Mouse (Mus musculus) spleen, postnatal 36 days (tissue): ENCODE results near the gene Il4ra.
A peak's percentile ranks its signal among the peaks of the same experiment; 100 is the strongest.

ENCODE experiments used
- DNase-seq, 2 experiments: peaks; one replicate each; pipeline ENCODE4 v3.0.0; 2022; ENCODE audit warnings: low spot score in 2 of 2, mixed read lengths in 1 of 2

The Il4ra gene

GRCm38 (mm10) chr7:125600136-125600535, 48.2 kb downstream of the Il4ra start:
- no peak for DNase-seq

GRCm38 (mm10) chr7:125600612-125601279, 48.8 kb downstream of the Il4ra start:
- DNase-seq = peak; percentile 63 to 68

DNA sequence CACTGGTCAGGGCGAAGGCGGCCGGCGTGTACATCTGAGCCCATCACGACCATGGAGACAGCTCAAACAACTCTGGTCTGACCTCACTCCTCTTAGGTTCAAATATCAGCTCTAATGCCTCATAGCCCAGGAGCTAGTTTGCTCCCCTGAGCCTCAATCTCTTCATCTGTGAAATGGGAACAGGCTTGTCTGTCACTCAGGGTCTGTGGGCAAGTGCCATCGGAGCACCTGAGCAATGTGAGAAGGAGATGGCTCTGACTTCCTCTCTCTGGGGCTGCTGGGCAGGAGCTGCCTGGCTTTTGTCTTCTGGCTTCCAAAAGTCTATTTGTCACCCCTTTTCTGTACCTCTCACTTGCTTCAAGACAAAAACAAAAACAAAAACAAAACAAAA, 49.4 kb downstream of the Il4ra start:
- DNase-seq = peak in 1 of 2 experiments; percentile 40

DNA sequence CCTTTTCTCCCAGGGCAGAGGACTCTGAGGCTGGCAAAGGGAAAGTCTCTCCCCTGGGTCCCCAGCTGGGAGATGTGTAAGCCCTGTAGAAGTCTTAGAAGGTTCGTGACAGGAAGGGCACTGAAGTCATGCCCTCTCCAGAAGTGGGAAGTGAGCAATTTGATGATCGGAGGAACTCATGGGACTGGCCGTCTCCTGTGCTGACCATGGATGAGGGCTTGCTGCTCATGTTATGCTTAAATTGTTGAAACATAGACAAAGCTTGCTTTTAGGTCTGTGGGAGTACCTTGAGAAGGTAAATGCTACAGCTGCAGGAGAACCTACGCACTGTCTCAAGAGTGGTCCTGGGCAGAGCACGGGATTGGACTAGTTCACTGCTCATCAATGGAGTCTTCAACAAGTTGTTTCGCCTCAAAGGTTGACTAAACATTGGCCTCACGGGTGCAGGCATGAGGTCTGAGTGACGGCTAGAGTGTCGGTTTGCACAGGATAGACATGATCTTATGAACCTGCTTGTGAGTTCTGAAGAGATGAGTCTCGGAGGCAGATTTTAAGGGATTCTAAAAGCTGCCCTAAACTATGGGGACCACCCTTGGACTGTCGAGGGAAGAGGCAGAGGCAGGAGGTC, 50.0 kb downstream of the Il4ra start:
- peak in 1 of 2 experiments; percentile 40 for DNase-seq

- DNase-seq = peak; percentile 85 to 87
Measured at GRCm38 (mm10) chr7:125603185-125603631, 51.3 kb downstream of the Il4ra start, which contains the start of gene Il21r. Gene Il21r (plus strand): TSS chr7:125603429.

DNA sequence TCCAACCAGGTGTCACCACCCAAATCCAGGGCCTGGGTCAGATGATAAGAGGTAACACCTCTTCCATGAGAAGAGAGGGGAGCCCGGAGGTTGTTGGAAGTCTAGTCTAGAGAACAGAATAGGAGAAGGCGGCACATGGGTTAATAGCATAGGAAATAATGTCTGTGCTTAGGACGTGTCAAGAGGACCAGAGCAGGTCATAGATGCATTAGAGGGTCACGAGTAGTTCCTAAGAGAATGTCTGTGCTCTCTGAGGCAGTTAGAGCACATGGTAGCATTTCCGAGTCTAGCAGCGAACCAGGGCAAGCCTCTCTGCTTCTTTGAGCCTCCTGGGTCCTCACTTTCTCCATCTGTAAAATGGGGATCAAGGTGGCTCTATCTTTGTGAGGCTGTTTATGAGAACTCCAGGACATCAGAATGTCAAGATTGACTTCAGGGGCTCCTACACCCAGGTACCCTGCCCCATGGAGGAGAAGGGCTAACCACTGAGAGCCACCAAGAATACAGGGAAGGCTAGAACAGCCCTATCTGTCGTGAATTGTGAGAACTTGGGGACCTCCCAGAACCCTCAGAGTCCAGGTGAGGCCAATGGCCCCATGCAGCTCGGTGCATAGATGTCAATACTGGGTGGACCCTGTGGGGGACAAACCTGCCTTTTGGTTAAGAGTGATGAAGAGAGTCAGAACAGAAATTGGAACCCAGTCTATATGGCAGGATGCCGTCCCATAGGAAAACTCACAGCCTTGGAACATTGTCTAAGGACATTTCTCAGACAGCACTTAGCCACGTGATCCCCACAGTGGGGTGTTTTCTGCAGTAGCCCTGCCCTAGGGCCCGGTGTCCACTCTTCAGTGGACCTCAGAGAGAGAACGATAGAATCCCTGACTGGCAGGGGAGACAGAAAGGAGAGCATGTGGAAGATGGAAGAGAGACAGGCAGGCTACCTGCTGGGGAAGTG, 52.7 kb downstream of the Il4ra start:
- DNase-seq = no peak

- DNase-seq = peak; percentile 86 to 87
Measured at GRCm38 (mm10) chr7:125605725-125606139, 53.8 kb downstream of the Il4ra start.

DNA sequence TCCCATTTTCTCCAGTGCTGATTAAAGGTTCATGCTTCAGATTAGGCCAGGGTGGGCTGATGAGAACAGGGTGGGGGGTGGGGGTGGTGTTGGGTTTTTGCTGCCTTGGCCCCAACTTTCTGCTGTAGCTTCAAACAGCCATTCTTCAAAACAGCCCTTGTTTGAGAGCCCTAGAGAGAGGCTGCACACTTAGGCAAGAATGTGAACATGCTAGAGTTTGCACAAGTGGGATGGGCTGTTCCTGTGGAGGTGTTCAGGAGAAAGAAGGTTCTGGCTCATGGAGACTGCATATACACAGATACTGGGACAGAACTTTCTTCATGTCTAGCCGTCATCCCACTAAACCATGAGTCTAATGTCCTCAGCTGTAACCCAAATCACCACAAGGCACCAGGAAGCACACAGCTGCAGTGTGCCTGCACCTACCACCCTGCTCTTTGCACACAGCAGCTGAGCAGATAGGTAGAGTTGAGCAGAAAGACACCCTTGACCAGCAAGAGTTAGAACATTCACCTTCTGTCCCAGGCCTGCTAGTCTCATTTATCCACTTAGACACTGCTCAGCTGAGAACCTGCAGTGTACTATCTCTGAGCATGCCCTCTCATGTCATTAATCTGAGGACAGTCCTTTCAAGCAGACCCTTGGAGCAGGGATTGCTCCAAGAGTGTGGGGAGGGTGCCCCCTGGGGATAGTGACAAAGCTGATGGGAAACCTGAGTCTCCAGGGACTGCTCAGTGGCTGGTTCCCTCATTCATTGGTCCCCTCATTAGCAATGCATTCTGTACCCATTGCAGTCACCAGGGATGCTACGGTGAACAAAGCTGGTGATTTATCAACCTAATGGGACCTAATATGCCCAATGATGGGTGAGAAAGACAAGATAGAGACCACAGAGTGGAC, 54.6 kb downstream of the Il4ra start:
- no peak for DNase-seq

GRCm38 (mm10) chr7:125607384-125608182, 55.7 kb downstream of the Il4ra start:
- DNase-seq = peak; percentile 83

- no peak for DNase-seq
Measured at GRCm38 (mm10) chr7:125608183-125608688, 56.3 kb downstream of the Il4ra start.

- peak in 1 of 2 experiments; percentile 23 for DNase-seq
Measured at GRCm38 (mm10) chr7:125613579-125613978, 61.7 kb downstream of the Il4ra start.

DNA sequence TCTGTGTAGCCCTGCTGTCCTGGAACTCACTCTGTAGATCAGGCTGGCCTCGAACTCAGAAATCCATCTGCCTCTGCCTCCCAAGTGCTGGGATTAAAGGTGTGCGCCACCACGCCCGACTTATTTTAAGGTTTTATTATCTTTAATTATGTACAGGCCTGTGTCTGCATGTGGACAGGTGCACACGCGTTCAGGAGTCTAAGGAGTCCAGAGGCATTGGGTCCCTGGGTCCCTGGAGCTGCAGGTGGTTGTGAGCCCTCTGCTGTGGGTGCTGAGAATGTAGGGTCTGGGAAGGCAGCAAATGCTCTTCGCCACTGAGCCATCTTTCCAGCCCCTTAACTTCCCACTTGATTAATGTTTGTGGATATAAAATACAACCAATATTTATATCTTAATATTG, 63.5 kb downstream of the Il4ra start:
- DNase-seq = no peak

DNA sequence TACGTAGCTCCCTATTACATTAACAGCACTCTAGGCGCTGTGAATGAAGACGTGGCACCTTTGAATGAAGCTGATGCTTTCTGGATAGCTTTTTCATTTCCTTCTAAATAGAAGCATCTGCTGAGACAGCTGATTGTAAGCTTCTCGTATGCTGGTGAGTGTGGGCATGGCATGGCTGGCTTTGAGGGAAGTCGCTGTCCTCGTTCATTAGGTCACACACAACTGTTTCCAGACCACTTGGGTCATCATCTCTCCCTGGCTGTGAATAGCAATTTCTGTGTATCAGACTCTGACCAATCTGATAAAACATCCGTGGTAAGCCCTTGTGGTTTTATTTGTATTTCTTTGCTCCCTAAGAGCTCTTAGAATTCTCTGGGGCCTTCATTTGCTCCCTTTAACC, 66.1 kb downstream of the Il4ra start:
- DNase-seq = no peak

DNA sequence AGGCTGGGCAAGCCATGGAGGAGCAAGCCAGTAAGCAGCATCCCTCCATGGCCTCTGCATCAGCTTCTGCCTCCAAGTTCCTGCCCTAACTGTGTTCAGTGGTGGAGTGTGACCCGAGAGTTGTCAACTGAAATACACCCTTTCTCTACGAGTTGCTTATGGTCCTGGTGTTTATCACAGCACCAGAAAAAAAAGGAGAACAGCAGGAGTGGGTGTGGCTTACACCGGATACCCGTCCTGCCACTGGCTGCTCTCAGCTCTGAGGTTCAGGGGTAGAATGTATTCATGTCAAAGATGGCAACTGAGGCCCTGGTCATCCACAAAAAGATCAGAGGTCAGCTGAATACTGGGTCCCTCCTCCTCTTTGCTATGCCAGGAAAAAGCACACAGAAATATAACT, 68.2 kb downstream of the Il4ra start:
- no peak for DNase-seq

- DNase-seq = no peak
Measured at GRCm38 (mm10) chr7:125622741-125623685, 71.1 kb downstream of the Il4ra start.

GRCm38 (mm10) chr7:125625219-125625618, 73.3 kb downstream of the Il4ra start:
- DNase-seq = no peak

DNA sequence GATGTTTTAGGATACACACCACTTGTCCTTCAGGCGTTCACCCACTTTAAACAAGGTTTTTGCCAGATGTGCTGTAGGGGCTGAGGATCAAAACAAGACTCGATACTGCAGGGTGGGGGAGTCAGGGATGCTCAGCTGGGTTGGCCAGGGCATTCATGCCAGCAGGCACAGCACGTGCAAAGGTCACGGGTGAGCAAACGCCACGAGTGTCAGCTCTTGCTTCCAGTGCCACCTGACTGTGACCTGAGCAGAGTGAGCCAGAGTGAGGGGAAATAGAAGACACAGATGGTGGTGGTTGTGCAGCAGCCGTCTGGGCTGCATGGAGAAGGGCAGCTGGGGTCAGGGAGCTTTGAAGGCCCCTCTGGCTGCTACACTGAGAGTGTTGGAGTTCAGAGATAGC, 73.9 kb downstream of the Il4ra start:
- peak; percentile 48 to 58 for DNase-seq
